Mouse (Mus musculus) G1E-ER4 (cell line): Measurements from ENCODE around the gene Slain1. TPM values are rescaled to one million over a fixed set of nuclear protein-coding genes. Genes with fewer than 3 reads are reported as not detected.

ENCODE experiments used
- GATA1 ChIP-seq: IDR thresholded peaks from one replicate; pipeline ENCODE4 v1.8.0; 2012; ENCODE audit warnings: low read length, inconsistent platforms
- polyA plus RNA-seq: library from polyadenylated mRNA; stranded (reverse); fragments of >175 nt; gene quantifications from 2 replicates; pipeline ENCODE4 v1.2.3, GENCODE M21; 2012

Slain1 gene
- polyA plus RNA-seq, 1 experiment = not detected

GRCm38 (mm10) chr14:103702516-103702915, 52.5 kb downstream of the Slain1 start:
- TF ChIP-seq GATA1 = no peak

DNA sequence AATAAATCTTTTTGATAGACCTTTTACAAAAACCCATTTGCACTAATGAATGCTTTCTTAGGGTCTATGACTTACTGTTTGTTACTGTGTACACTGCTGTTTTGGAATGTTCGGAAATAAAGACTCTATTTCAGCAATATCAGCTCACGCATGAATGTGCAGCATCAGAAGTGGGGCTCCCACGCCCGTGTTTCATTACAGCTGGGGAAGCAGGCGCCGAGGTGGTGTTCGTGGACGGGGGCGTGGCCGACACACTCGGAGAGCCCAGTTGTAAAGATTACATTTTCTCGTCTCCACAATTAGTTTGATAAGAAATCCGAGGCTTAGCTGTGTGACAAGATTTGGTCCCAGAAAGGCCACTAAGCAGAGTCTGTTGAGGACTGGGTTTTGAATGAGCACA, 54.7 kb downstream of the Slain1 start:
- TF ChIP-seq GATA1 = no peak

DNA sequence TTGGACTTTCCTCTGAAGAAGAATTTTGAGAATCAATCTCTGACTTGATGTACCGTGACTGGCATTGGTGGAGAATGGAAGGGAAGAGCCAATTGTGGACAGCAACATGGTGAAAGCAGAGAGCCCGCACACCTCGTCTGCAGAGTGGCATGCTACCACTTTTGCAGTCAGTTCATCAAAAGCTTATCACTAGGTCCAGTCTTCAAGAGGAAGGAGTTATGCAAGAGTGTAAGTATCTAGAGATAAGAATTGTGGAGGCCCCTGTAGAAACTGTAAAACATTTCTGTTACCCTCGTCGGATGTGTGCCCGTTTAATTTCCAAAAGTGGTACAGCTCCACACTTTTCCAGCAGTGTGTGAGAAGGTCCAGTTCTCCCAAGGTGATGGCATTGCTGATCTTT, 56.3 kb downstream of the Slain1 start:
- no peak for TF ChIP-seq GATA1

DNA sequence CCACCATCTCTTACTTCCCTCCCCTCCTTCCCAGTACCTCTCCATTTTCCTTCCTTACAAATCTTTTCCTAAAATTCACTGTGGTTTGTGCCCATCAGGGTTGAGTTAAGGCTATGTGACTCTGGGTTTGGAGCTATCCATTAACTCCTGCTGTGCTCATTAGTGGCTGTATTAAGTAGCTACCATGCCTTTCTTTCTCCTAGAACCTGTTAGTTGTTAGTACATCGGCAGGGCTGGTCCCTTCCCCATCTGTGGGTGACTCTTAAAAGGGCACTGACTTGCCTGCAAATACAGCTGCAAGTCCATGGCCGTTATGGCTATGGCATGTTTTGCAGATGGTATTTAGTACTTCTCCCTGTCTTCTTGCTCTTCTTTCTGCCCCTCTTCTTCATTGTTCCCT, 58.6 kb downstream of the Slain1 start:
- TF ChIP-seq GATA1 = no peak

GRCm38 (mm10) chr14:103709261-103709660, 59.2 kb downstream of the Slain1 start:
- no peak for TF ChIP-seq GATA1

GRCm38 (mm10) chr14:103712986-103713385, 63.0 kb downstream of the Slain1 start:
- TF ChIP-seq GATA1 = no peak

GRCm38 (mm10) chr14:103717516-103717915, 67.5 kb downstream of the Slain1 start:
- TF ChIP-seq GATA1 = no peak

- no peak for TF ChIP-seq GATA1
These were observed 68.0 kb downstream of the Slain1 start for GRCm38 (mm10) chr14:103717979-103718378.

DNA sequence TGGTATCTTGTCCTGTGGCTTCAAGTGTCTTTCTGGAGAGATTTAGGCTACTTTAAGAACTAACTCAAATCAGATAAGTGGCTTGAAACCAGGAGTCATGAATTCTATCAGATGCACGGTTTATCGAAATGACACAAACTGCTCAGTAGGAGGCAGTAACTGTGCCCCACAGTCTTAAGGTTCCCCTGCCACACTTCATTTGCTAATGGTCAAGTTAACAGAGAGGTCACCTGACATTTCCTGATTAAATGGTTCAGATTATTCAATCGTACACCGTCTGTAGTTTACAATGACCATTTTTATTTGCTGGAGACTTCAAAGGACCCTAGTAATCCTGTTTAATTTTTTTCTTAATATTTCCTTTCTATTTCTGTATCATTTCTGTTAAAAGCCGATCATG, 68.4 kb downstream of the Slain1 start:
- no peak for TF ChIP-seq GATA1

DNA sequence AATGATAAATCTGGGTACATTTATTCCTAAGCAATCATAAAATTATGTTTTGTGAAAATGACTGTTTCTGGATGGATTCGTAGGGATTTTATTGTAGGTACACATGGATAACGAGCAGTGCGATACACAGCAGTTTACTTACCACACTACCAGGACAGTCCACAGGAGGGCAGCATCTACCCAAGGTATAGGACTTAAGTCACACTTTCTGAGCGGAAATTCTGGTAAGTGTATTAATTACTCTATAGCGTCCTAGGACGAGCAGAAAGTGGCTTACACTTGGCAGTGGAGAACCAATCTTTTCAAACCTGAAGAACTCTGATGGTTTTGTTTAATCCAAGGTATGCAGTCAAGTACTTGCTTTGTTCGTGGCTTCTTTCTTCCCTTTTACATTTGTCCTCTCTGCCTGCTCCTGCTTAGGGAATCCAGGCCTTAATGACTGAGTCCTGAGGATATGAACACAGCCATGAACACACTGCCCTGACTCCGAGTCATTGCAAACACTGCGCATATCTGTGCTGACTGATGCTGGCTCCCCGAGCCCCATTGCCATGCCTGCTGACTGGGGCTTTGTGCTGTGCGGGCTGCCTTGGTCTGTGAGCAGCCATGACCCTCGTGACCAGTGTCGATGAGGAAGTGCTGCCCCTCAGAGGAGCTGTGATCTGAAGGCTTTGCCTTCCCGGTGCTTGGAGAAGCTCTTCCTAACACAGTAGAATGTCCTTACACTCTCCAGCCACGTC, 69.0 kb downstream of the Slain1 start:
- no peak for TF ChIP-seq GATA1

DNA sequence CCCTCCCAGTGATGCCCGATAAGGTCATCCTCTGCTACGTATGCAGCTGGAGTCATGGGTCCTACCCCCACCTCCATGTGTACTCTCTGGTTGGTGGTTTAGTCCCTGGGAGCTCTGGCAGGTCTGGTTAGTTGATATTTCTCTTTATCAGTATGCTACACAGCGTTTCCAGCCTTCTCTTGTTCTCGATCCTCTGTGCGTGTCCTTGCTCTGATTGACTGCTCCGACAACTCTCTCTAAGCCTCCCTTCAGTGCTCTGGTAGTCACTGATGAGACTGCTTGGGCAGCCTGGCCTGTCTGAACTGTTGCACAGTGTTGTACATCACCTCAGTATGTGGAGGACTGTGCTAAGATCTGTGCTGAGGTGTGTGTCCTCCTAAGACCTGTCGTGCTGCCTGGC, 70.1 kb downstream of the Slain1 start:
- no peak for TF ChIP-seq GATA1

- TF ChIP-seq GATA1 = no peak
These were observed 70.8 kb downstream of the Slain1 start for GRCm38 (mm10) chr14:103720637-103721355.

- TF ChIP-seq GATA1 = no peak
These were observed 73.3 kb downstream of the Slain1 start for GRCm38 (mm10) chr14:103723314-103723713.

DNA sequence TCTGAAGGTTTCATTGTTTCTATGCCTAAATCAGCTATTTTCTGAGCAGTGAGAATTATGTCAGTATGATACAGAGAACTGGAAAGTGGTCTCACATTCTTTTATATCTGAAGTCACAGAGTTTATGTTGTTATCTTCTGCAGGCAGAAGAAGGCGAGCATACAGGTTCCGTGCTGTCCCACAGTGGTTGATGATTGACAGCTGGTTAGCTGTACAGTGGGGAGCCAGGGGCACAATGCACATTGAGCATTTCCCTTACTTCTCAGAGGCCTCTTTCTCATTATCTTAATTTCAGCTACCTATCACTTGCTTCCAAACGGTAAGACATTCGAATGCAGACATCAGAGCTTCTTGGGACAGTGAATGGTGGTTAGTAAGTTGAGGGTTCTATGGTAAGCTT, 73.8 kb downstream of the Slain1 start:
- TF ChIP-seq GATA1 = no peak

GRCm38 (mm10) chr14:103728506-103728905, 78.5 kb downstream of the Slain1 start:
- TF ChIP-seq GATA1 = no peak

DNA sequence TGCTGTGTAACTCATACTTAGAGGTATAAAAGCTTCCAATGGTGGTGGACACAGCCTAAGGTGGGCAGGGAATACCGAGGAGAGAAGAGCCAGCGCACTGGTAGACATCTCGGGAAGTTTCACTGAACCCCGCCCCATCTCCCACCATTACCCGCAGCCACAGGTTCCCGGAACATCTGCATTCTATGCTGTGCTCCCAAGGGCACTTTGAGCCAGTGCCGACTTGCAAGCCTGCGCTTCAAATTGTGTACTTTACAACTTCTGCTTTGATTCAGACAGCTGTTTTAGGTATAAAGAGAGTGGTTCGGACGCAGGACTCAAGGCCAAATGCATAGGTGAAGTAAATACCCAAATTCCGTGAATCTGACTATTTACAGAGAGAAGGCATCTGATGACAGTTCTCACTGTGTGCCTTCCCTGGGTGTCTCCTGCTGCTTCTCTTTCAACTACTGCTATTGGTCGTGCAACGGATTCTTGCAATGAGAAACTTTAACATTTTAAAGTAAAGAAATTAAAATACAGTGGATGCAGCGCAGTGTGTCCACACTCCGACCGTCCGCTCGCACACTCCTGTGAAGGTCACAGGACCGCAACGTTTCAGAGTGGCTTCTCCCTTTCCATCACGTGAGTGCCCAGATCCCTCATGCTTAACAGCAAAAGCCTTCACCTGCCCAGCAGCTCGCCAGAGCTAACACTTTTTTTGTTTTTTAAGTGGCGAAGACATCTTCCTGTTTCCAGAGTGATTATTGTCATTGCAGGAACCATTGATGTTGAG, 79.1 kb downstream of the Slain1 start:
- no peak for TF ChIP-seq GATA1
